Mouse (Mus musculus): ENCODE measurements at regions not wholly inside any gene's neighbourhood (a gene's known extent, or its start where the extent isn't known, plus 50 kb on each side); places are given as distances from the start of the nearest gene placed in this dataset.

- TF ChIP-seq EP300 (IDR thresholded peaks at IDR 0.05) (no peak), CTCF (IDR thresholded peaks at IDR 0.05) (no peak)
Measured at GRCm38 (mm10) chr10:111884701-111885100, 87.8 kb upstream of the Krr1 start.

All from lung, postnatal 0 days (tissue).